ENCODE assay signal across 9 mouse cellular contexts in the genomic region with DNA sequence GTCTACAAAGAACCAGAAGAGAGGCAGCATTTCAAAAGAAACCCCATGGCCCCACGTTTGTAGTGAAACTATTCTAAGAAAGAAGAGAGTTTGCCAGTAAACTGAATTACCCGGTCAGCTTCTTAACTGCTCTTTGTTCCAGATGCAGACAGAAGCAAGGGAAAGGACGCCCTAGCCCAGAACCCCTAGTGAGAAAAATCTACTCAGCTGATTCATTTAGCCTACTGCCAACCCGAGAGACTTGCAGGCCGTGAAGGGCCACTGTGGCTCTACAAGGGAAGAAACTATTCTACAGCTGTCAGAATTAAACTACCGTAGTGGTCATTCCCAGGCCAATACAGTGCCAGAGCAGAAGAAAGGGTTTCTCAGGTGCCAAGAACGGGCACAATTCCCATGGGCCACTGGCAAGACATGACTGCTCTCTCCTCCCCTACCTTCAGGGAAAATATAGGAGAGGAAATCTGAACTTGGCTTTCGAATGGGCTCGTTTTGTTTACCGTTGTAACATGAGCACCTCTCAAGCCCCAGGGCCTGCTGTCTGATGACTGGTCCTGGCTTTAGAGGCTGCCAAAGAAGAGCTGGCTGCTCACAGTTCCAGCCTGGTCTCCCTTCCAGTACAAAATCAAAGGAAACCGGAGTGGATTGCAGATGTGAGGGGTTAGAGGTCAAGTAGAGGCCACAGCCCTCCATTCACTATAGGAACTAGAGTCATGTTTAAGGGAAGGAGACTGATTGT.
DNase-seq lines count a peak whose midpoint lies in the region; ATAC-seq and TF ChIP-seq lines count a peak whose summit lies in the region.
"Had no signal": no experiment of that assay in that cellular context is flagged by ENCODE, and none has a peak within 500 bp of the region (broad histone marks: within the 10 kb centered on the region; RNA-seq: fewer than 3 reads in every experiment).

No protein-coding gene starts in this region.

- H3K27ac ChIP-seq in kidney, embryonic 15.5 days = peak overlapping the region; percentile 68
- no peak overlapping the region for H3K27ac ChIP-seq in kidney, adult 2 months (ENCODE audit: insufficient read depth, low read depth, low read length)
- 0 out of 2 replicates have a peak overlapping the region, but pooled peaks have one; percentile 14 for H3K27ac ChIP-seq in forebrain, embryonic 15.5 days (replicated peaks)
- no peak overlapping the region for H3K27ac ChIP-seq in liver, embryonic 12.5 days

- no peak for TF ChIP-seq POLR2A in kidney, adult 2 months (IDR thresholded peaks at IDR 0.05; ENCODE audit: low read depth, low read length)

- 17% methylated on average over 11 of the region's 11 CpGs for WGBS in kidney, embryonic 15.5 days
- 58% methylated on average over 11 of the region's 11 CpGs for WGBS in kidney, adult 2 months
- 18% methylated on average over 11 of the region's 11 CpGs for WGBS in forebrain, embryonic 15.5 days
- WGBS in liver, embryonic 12.5 days (ENCODE audit: insufficient replicate concordance) = 64% methylated on average over 11 of the region's 11 CpGs

- no peak for TF ChIP-seq CTCF in kidney, adult 2 months (conservative IDR thresholded peaks at IDR 0.05; ENCODE audit: insufficient read depth, insufficient read length, low read depth, low read length)

- peaks cover 29% of the 10 kb centered on the region for H3K4me1 ChIP-seq in kidney, embryonic 15.5 days
- no peaks in the 10 kb centered on the region for H3K4me1 ChIP-seq in kidney, adult 2 months (ENCODE audit: control insufficient read depth, insufficient read depth, low read length)
- H3K4me1 ChIP-seq in forebrain, embryonic 15.5 days = peaks cover 17% of the 10 kb centered on the region
- peaks cover 40% of the 10 kb centered on the region for H3K4me1 ChIP-seq in liver, embryonic 12.5 days

- 0 out of 2 replicates have a peak, but pooled peaks cover 3% of the 10 kb centered on the region for H3K9me3 ChIP-seq in kidney, embryonic 15.5 days (replicated peaks)
- no peaks in the 10 kb centered on the region for H3K9me3 ChIP-seq in forebrain, embryonic 15.5 days
- no peaks in the 10 kb centered on the region for H3K9me3 ChIP-seq in liver, embryonic 12.5 days (replicated peaks)

- no peak overlapping the region for H3K9ac ChIP-seq in kidney, embryonic 15.5 days
- no peak overlapping the region for H3K9ac ChIP-seq in forebrain, embryonic 15.5 days (replicated peaks)
- H3K9ac ChIP-seq in liver, embryonic 12.5 days = no peak overlapping the region

- no peak overlapping the region for H3K4me2 ChIP-seq in kidney, embryonic 15.5 days
- H3K4me2 ChIP-seq in forebrain, embryonic 15.5 days (replicated peaks) = no peak overlapping the region
- H3K4me2 ChIP-seq in liver, embryonic 12.5 days = no peak overlapping the region

- H3K4me3 ChIP-seq in kidney, embryonic 15.5 days (replicated peaks) = no peak overlapping the region
- no peak overlapping the region for H3K4me3 ChIP-seq in kidney, adult 2 months (ENCODE audit: insufficient read depth, low read depth, low read length)
- no peak overlapping the region for H3K4me3 ChIP-seq in forebrain, embryonic 15.5 days
- no peak overlapping the region for H3K4me3 ChIP-seq in liver, embryonic 12.5 days

- no peaks in the 10 kb centered on the region for H3K36me3 ChIP-seq in kidney, embryonic 15.5 days
- H3K36me3 ChIP-seq in kidney, adult 2 months (ENCODE audit: control insufficient read depth, insufficient read depth, low read length) = no peaks in the 10 kb centered on the region
- no peaks in the 10 kb centered on the region for H3K36me3 ChIP-seq in forebrain, embryonic 15.5 days
- no peaks in the 10 kb centered on the region for H3K36me3 ChIP-seq in liver, embryonic 12.5 days

- DNase-seq in kidney, adult 2 months = no peak
- peak; percentile 88 for DNase-seq in embryo, embryonic 10 days (ENCODE audit: low spot score)
- peak; percentile 35 for DNase-seq in lung, postnatal 25 days (ENCODE audit: low spot score)
- DNase-seq in cerebellum, adult 9-10 months = no peak
- DNase-seq in natural killer cell, adult 2 months (ENCODE audit: low spot score in 2 of 2) = no peak
- DNase-seq: adrenal gland, postnatal 25 days had no signal

- no peaks in the 10 kb centered on the region for H3K27me3 ChIP-seq in kidney, embryonic 15.5 days
- H3K27me3 ChIP-seq in kidney, adult 2 months (replicated peaks; ENCODE audit: control insufficient read depth, insufficient read depth, low read length) = no peaks in the 10 kb centered on the region
- H3K27me3 ChIP-seq in forebrain, embryonic 15.5 days = no peaks in the 10 kb centered on the region
- peaks cover 40% of the 10 kb centered on the region for H3K27me3 ChIP-seq in liver, embryonic 12.5 days (replicated peaks)

- peak; percentile 86 for ATAC-seq in kidney, embryonic 15.5 days (replicated peaks; ENCODE audit: low FRiP score)
- no peak for ATAC-seq in forebrain, embryonic 15.5 days (replicated peaks)
- ATAC-seq in liver, embryonic 12.5 days = no peak

Comparison
In these comparisons a context has a peak if more than half of its experiments do, and no peak if none do; other contexts are left out.
1. H3K27ac ChIP-seq: peak in kidney, embryonic 15.5 days (single experiment) and forebrain, embryonic 15.5 days (single experiment); none in kidney, adult 2 months (single experiment) and liver, embryonic 12.5 days (single experiment).
2. DNase-seq: peak in embryo, embryonic 10 days (single experiment) and lung, postnatal 25 days (single experiment); none in kidney, adult 2 months (single experiment), cerebellum, adult 9-10 months (single experiment) and natural killer cell, adult 2 months (0 of 2).